32 mouse cellular contexts compared by ENCODE assay signal in the genomic region with DNA sequence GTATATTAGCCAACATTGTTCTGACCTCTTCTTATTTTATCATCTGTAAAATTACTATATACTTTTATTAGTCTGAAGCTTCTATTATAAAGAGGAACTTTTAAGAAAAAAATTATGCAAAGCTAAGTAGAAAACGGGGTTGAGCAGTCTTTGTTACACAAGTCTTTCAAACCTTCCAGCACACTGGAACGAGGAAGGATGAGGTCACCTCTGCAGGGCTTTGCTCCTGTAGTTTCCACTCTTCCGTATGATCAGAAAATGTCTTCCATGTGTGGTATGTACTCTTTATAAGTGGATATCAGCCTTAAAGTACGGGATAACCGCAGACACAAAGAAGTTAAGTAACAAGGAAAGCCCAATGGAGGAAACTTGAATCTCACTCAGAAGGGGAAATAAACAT. TPM values are rescaled to one million over a fixed set of nuclear protein-coding genes. Genes with fewer than 3 reads are reported as not detected.
DNase-seq lines count a peak whose midpoint lies in the region; ATAC-seq and TF ChIP-seq lines count a peak whose summit lies in the region.
"Had no signal": no experiment of that assay in that cellular context is flagged by ENCODE, and none has a peak within 500 bp of the region (broad histone marks: within the 10 kb centered on the region; RNA-seq: fewer than 3 reads in every experiment).

No protein-coding gene starts in this region.

- H3K9ac ChIP-seq in midbrain, postnatal 0 days (replicated peaks; ENCODE audit: low read length, poor library complexity, severe bottlenecking): no peak overlapping the region
- H3K9ac ChIP-seq: embryonic facial prominence, embryonic 13.5 days; embryonic facial prominence, embryonic 15.5 days; forebrain, embryonic 12.5 days; forebrain, postnatal 0 days had no signal

- H3K79me2 ChIP-seq in macrophage (ENCODE audit: inconsistent target): no peaks in the 10 kb centered on the region

- no peak for DNase-seq in right cerebral cortex, postnatal 25 days
- no peak for DNase-seq in midbrain, postnatal 0 days (ENCODE audit: low spot score)
- no peak for DNase-seq in right cerebral cortex, adult 18-20 months
- DNase-seq: adrenal gland, adult 8-10 months; adrenal gland, postnatal 14 days; adrenal gland, postnatal 36 days; cerebellum, adult 11 months; cerebellum, adult 18-20 months; cerebellum, adult 8-10 months; cerebellum, adult 9-11 months; cerebellum, postnatal 14 days; cerebellum, postnatal 36 days; embryo, embryonic 11 days; forebrain, postnatal 0 days had no signal

- no peak overlapping the region for H3K4me3 ChIP-seq in bone marrow macrophage, adult 2 months (ENCODE audit: insufficient read depth, low read length)
- no peak overlapping the region for H3K4me3 ChIP-seq in macrophage (ENCODE audit: inconsistent target)
- no peak overlapping the region for H3K4me3 ChIP-seq in midbrain, postnatal 0 days (ENCODE audit: low read depth, low read length)
- H3K4me3 ChIP-seq: embryonic facial prominence, embryonic 13.5 days; embryonic facial prominence, embryonic 15.5 days; erythroblast, embryonic 14.5 days; forebrain, embryonic 10.5 days; forebrain, embryonic 12.5 days had no signal

- peak overlapping the region; percentile 73 for H3K27ac ChIP-seq in bone marrow macrophage, adult 2 months (ENCODE audit: insufficient read depth, low read depth, low read length)
- peak overlapping the region; percentile 73 for H3K27ac ChIP-seq in macrophage
- H3K27ac ChIP-seq in midbrain, postnatal 0 days (ENCODE audit: low read depth, low read length): no peak overlapping the region
- H3K27ac ChIP-seq: embryonic facial prominence, embryonic 13.5 days; embryonic facial prominence, embryonic 15.5 days; forebrain, embryonic 10.5 days; forebrain, embryonic 12.5 days had no signal

- peak; percentile 55 for ATAC-seq in megakaryocyte progenitor cell, adult 5-6 weeks (replicated peaks; ENCODE audit: poor library complexity)
- ATAC-seq in midbrain, postnatal 0 days (ENCODE audit: low FRiP score): no peak
- ATAC-seq: activated CD4-positive, CD25-positive, alpha-beta regulatory T cell, adult 4 months; CD4-positive, CD25-positive, alpha-beta regulatory T cell, adult 4 months; forebrain, embryonic 14.5 days; forebrain, postnatal 0 days; Patski had no signal

- no peak for TF ChIP-seq CTCF in bone marrow macrophage, adult 2 months (IDR thresholded peaks at IDR 0.05; ENCODE audit: low read depth, low read length)
- no peak for TF ChIP-seq CTCF in midbrain, postnatal 0 days (IDR thresholded peaks at IDR 0.05)

- no peak overlapping the region for H3K4me2 ChIP-seq in midbrain, postnatal 0 days (ENCODE audit: low read depth, low read length, poor library complexity, severe bottlenecking)
- H3K4me2 ChIP-seq: embryonic facial prominence, embryonic 13.5 days; embryonic facial prominence, embryonic 15.5 days; forebrain, embryonic 12.5 days had no signal

- H3K36me3 ChIP-seq in macrophage (ENCODE audit: inconsistent target): no peaks in the 10 kb centered on the region
- H3K36me3 ChIP-seq in midbrain, postnatal 0 days (ENCODE audit: insufficient read depth, low read length): no peaks in the 10 kb centered on the region
- H3K36me3 ChIP-seq: embryonic facial prominence, embryonic 13.5 days; embryonic facial prominence, embryonic 15.5 days; forebrain, embryonic 10.5 days; forebrain, embryonic 12.5 days; G1E had no signal

- no peaks in the 10 kb centered on the region for H3K27me3 ChIP-seq in midbrain, postnatal 0 days (ENCODE audit: insufficient read depth, low read length)
- H3K27me3 ChIP-seq: CH12.LX; embryonic facial prominence, embryonic 13.5 days; embryonic facial prominence, embryonic 15.5 days; forebrain, embryonic 12.5 days had no signal

- H3K9me3 ChIP-seq in midbrain, postnatal 0 days (ENCODE audit: low read length): no peaks in the 10 kb centered on the region
- H3K9me3 ChIP-seq: embryonic facial prominence, embryonic 13.5 days; embryonic facial prominence, embryonic 15.5 days; forebrain, embryonic 10.5 days; forebrain, embryonic 12.5 days; G1E had no signal

- 38% methylated on average over 5 of the region's 5 CpGs for WGBS in macrophage (ENCODE audit: missing documents)
- 91% methylated on average over 5 of the region's 5 CpGs for WGBS in midbrain, postnatal 0 days

- TF ChIP-seq POLR2A in bone marrow macrophage, adult 2 months (IDR thresholded peaks at IDR 0.05; ENCODE audit: borderline replicate concordance, low read depth, low read length): no peak

- H3K4me1 ChIP-seq in bone marrow macrophage, adult 2 months (ENCODE audit: control insufficient read depth, insufficient read depth, low read length): peaks cover 11% of the 10 kb centered on the region
- H3K4me1 ChIP-seq in midbrain, postnatal 0 days (ENCODE audit: insufficient read depth, low read length): no peaks in the 10 kb centered on the region; the same call in 1 of the 2 replicates
- H3K4me1 ChIP-seq: embryonic facial prominence, embryonic 13.5 days; embryonic facial prominence, embryonic 15.5 days; forebrain, embryonic 10.5 days; forebrain, embryonic 12.5 days had no signal

RNA-seq across cellular contexts. Expression of a gene that starts 6.2 kb away (rescaled TPM):
- 101 and 104 TPM in 2 replicates for polyA plus RNA-seq in bone marrow macrophage, adult 2 months (2012; ENCODE audit: insufficient read depth, insufficient read length, missing spikeins)
- 100 to 1,000 TPM in 12 of 26 experiments, 10 to 100 TPM in 14; 43.4 to 253 (median 95.3) TPM for total RNA-seq in macrophage (2018; cell fraction: chromatin; rRNA removed)
- 10 to 100 TPM; 33.3 to 80.0 (median 54.7) TPM for total RNA-seq in macrophage (2018; cell fraction: cytosol; rRNA removed)
- total RNA-seq in macrophage (2018; cell fraction: nucleus; rRNA removed): 100 to 1,000 TPM in 5 of 26 experiments, 10 to 100 TPM in 21; 29.6 to 130 (median 74.0) TPM
- 50.7 to 145 TPM (median 61.2 TPM) in 3 replicates for polyA plus RNA-seq in macrophage (2018)
- 55.0 and 59.1 TPM in 2 replicates for total RNA-seq in megakaryocyte progenitor cell, adult 5-6 weeks (2015)
- total RNA-seq in megakaryocyte progenitor cell, adult 5-6 weeks (2017): 70.8 and 105 TPM in 2 replicates
- 112 and 127 TPM in 2 replicates for total RNA-seq in midbrain, postnatal 0 days (2014; rRNA removed)
- polyA plus RNA-seq in midbrain, postnatal 0 days (2015; fragmentation: Nextera tagmentation; extraction: Ambion mirVana): 85.4 and 92.5 TPM in 2 replicates

RNA-seq across cellular contexts. Expression of a gene that starts 20.2 kb away (rescaled TPM):
- polyA plus RNA-seq in bone marrow macrophage, adult 2 months (2012; ENCODE audit: insufficient read depth, insufficient read length, missing spikeins): not detected in 2 replicates
- not detected for total RNA-seq in macrophage (2018; cell fraction: chromatin; rRNA removed)
- not detected for total RNA-seq in macrophage (2018; cell fraction: cytosol; rRNA removed)
- total RNA-seq in macrophage (2018; cell fraction: nucleus; rRNA removed): not detected
- not detected in 3 replicates for polyA plus RNA-seq in macrophage (2018)
- total RNA-seq in megakaryocyte progenitor cell, adult 5-6 weeks (2015): not detected in 2 replicates
- total RNA-seq in megakaryocyte progenitor cell, adult 5-6 weeks (2017): not detected in 2 replicates
- total RNA-seq in midbrain, postnatal 0 days (2014; rRNA removed): not detected in 2 replicates
- not detected in 2 replicates for polyA plus RNA-seq in midbrain, postnatal 0 days (2015; fragmentation: Nextera tagmentation; extraction: Ambion mirVana)
- total RNA-seq: adrenal gland, adult 18-20 months; adrenal gland, adult 8-10 months; adrenal gland, postnatal 14 days; adrenal gland, postnatal 36 days; CH12.LX; common myeloid progenitor, adult 5-6 weeks; forebrain, postnatal 0 days; G1E had no signal
- polyA plus RNA-seq: activated CD4-positive, CD25-positive, alpha-beta regulatory T cell, adult 4 months; brain, embryonic 14.5 days; CD4-positive, CD25-positive, alpha-beta regulatory T cell, adult 4 months; embryonic facial prominence, embryonic 11.5 days; embryonic facial prominence, embryonic 13.5 days; embryonic facial prominence, embryonic 15.5 days; erythroblast, embryonic 14.5 days; forebrain, embryonic 10.5 days; forebrain, embryonic 12.5 days; forebrain, embryonic 14.5 days; forebrain, postnatal 0 days; G1E; Patski had no signal

RNA-seq across cellular contexts. Expression of a gene that starts 23.4 kb away (rescaled TPM):
- polyA plus RNA-seq in bone marrow macrophage, adult 2 months (2012; ENCODE audit: insufficient read depth, insufficient read length, missing spikeins): 241 and 248 TPM in 2 replicates
- total RNA-seq in macrophage (2018; cell fraction: chromatin; rRNA removed): 100 to 1,000 TPM in 24 of 26 experiments, 10 to 100 TPM in 2; 42.9 to 414 (median 222) TPM
- total RNA-seq in macrophage (2018; cell fraction: cytosol; rRNA removed): 100 to 1,000 TPM in 6 of 26 experiments, 10 to 100 TPM in 20; 52.5 to 116 (median 90.3) TPM
- total RNA-seq in macrophage (2018; cell fraction: nucleus; rRNA removed): 100 to 1,000 TPM in 22 of 26 experiments, 10 to 100 TPM in 4; 56.2 to 552 (median 176) TPM
- polyA plus RNA-seq in macrophage (2018): 72.9 to 199 TPM (median 101 TPM) in 3 replicates
- 186 and 194 TPM in 2 replicates for total RNA-seq in megakaryocyte progenitor cell, adult 5-6 weeks (2015)
- total RNA-seq in megakaryocyte progenitor cell, adult 5-6 weeks (2017): 159 and 203 TPM in 2 replicates
- 8.7 and 15.2 TPM in 2 replicates for total RNA-seq in midbrain, postnatal 0 days (2014; rRNA removed)
- polyA plus RNA-seq in midbrain, postnatal 0 days (2015; fragmentation: Nextera tagmentation; extraction: Ambion mirVana): 7.9 and 9.8 TPM in 2 replicates
- polyA plus RNA-seq: G1E had no signal

RNA-seq across cellular contexts. Expression of a gene that starts 46.2 kb away (rescaled TPM):
- polyA plus RNA-seq in bone marrow macrophage, adult 2 months (2012; ENCODE audit: insufficient read depth, insufficient read length, missing spikeins): 16.4 and 19.4 TPM in 2 replicates
- 10 to 100 TPM in 19 of 26 experiments, 1 to 10 TPM in 6, not detected in 1; 3.1 to 20.9 (median 12.7) TPM for total RNA-seq in macrophage (2018; cell fraction: chromatin; rRNA removed)
- 10 to 100 TPM; 12.1 to 31.2 (median 21.3) TPM for total RNA-seq in macrophage (2018; cell fraction: cytosol; rRNA removed)
- total RNA-seq in macrophage (2018; cell fraction: nucleus; rRNA removed): 10 to 100 TPM in 17 of 26 experiments, 1 to 10 TPM in 9; 4.1 to 19.5 (median 11.0) TPM
- 23.4 to 27.6 TPM (median 24.6 TPM) in 3 replicates for polyA plus RNA-seq in macrophage (2018)
- total RNA-seq in megakaryocyte progenitor cell, adult 5-6 weeks (2015): 28.1 and 45.7 TPM in 2 replicates
- 96.3 and 102 TPM in 2 replicates for total RNA-seq in megakaryocyte progenitor cell, adult 5-6 weeks (2017)
- total RNA-seq in midbrain, postnatal 0 days (2014; rRNA removed): 34.7 and 48.7 TPM in 2 replicates
- 51.3 and 54.6 TPM in 2 replicates for polyA plus RNA-seq in midbrain, postnatal 0 days (2015; fragmentation: Nextera tagmentation; extraction: Ambion mirVana)
